Mouse (Mus musculus) adrenal gland, adult 8-10 months (tissue): Measurements from ENCODE around the gene 2810004N23Rik. TPM values are rescaled to one million over a fixed set of nuclear protein-coding genes. Genes with fewer than 3 reads are reported as not detected.

Source experiments
- total RNA-seq, 4 experiments: library from RNA; stranded (reverse); gene quantifications; 2 replicates each; pipeline ENCODE4 v1.2.4; 2022

Gene 2810004N23Rik
- total RNA-seq, 4 experiments from 2014 or later = 27.5 to 31.3 (median 29.2) TPM

Other genes with a start within 250 kb of the 2810004N23Rik start
- gene 2310022B05Rik, start 199.8 kb downstream of the 2810004N23Rik start, total RNA-seq = 10 to 100 TPM; 39.9 to 50.2 (median 45.4) TPM
- gene Ttc13, start 141.1 kb downstream of the 2810004N23Rik start, total RNA-seq = 10 to 100 TPM; 39.3 to 45.5 (median 42.7) TPM
- 10 to 100 TPM in 3 of 4 experiments, 1 to 10 TPM in 1; 6.4 to 15.9 (median 13.3) TPM for gene Arv1, start 141.0 kb downstream of the 2810004N23Rik start, total RNA-seq
- under 1 TPM in 3 of 4 experiments, not detected in 1; 0.42 to 0.73 (median 0.49) TPM for gene Fam89a, start 111.3 kb downstream of the 2810004N23Rik start, total RNA-seq
- gene Trim67, start 70.0 kb downstream of the 2810004N23Rik start, total RNA-seq = 1 to 10 TPM in 3 of 4 experiments, under 1 TPM in 1; 0.99 to 2.9 (median 1.3) TPM
- 100 to 1,000 TPM in 3 of 4 experiments, 10 to 100 TPM in 1; 93.8 to 131 (median 107) TPM for gene Gnpat, start 87 bp downstream of the 2810004N23Rik start, total RNA-seq
- 10 to 100 TPM; 22.1 to 28.1 (median 25.0) TPM for gene Exoc8, start 34.6 kb upstream of the 2810004N23Rik start, total RNA-seq
- gene Sprtn, start 34.8 kb upstream of the 2810004N23Rik start, total RNA-seq = 10 to 100 TPM; 19.4 to 23.6 (median 21.5) TPM
- 10 to 100 TPM; 48.2 to 56.7 (median 50.9) TPM for gene Egln1, start 86.2 kb upstream of the 2810004N23Rik start, total RNA-seq
- 10 to 100 TPM; 87.8 to 97.5 (median 95.5) TPM for gene Tsnax, start 149.9 kb upstream of the 2810004N23Rik start, total RNA-seq
- gene Disc1, start 191.1 kb upstream of the 2810004N23Rik start, total RNA-seq = 1 to 10 TPM; 1.2 to 4.2 (median 2.2) TPM